Mouse (Mus musculus) CH12F3 (cell line): ENCODE measurements around the gene Ubald1.

Source experiments
- in situ Hi-C: fragments of 300-500 bp; cut with MboI; formaldehyde crosslinking; loops from 2 replicates; pipeline ENCODE4 v1.14.3; 2020; ENCODE audit warnings: low sequenced_read_pairs

Gene Ubald1

GRCm38 (mm10) chr16:4827639-4828038, 52.5 kb downstream of the Ubald1 start:
- in situ Hi-C loops: no loop called here
